Mouse (Mus musculus) kidney, embryonic 15.5 days (tissue): ENCODE measurements around the gene Cyp4f37. TPM values are rescaled to one million over a fixed set of nuclear protein-coding genes. Genes with fewer than 3 reads are reported as not detected.

ENCODE experiments used
- polyA plus RNA-seq: library from polyadenylated mRNA; unstranded; fragments of >200 nt; fragmentation: Nextera tagmentation; extraction: Ambion mirVana; gene quantifications from 2 replicates; pipeline ENCODE4 v1.2.1, GENCODE M21; 2015

Cyp4f37 gene
- polyA plus RNA-seq, 1 experiment from 2014 or later: not detected

Other genes with a start within 250 kb of the Cyp4f37 start
- gene Wiz, start 231.9 kb upstream of the Cyp4f37 start, polyA plus RNA-seq: 25.6 and 26.5 TPM in 2 replicates
- gene Rasal3, start 217.7 kb upstream of the Cyp4f37 start, polyA plus RNA-seq: 0.33 and 0.95 TPM in 2 replicates
- not detected in 2 replicates for gene Pglyrp2, start 197.1 kb upstream of the Cyp4f37 start, polyA plus RNA-seq
- gene Cyp4f39, start 168.6 kb upstream of the Cyp4f37 start, polyA plus RNA-seq: 0.55 and 0.66 TPM in 2 replicates
- 8.4 and 9.3 TPM in 2 replicates for gene Cyp4f17, start 115.3 kb upstream of the Cyp4f37 start, polyA plus RNA-seq
- gene Cyp4f16, start 84.8 kb upstream of the Cyp4f37 start, polyA plus RNA-seq: 20.9 and 21.7 TPM in 2 replicates
- 0.12 TPM in 1 of 2 replicates, not detected in the other for gene Cyp4f40, start 37.6 kb downstream of the Cyp4f37 start, polyA plus RNA-seq
- gene Cyp4f15, start 64.3 kb downstream of the Cyp4f37 start, polyA plus RNA-seq: 0.16 TPM in 1 of 2 replicates, not detected in the other
- gene Zfp871, start 167.0 kb downstream of the Cyp4f37 start, polyA plus RNA-seq: 31.2 and 33.4 TPM in 2 replicates
- 3.0 TPM in 2 replicates for gene Zfp811, start 188.6 kb downstream of the Cyp4f37 start, polyA plus RNA-seq
- gene Zfp799, start 209.0 kb downstream of the Cyp4f37 start, polyA plus RNA-seq: 15.9 and 17.3 TPM in 2 replicates